Mouse (Mus musculus): ENCODE data around the gene Ldb3.

GRCm38 (mm10) chr14:34515860-34516259 lies 72.6 kb downstream of the Ldb3 start:
- TF ChIP-seq CTCF (IDR thresholded peaks at IDR 0.05; ENCODE audit: extremely low read depth, insufficient read depth, low read length), result no peak
- no peak for TF ChIP-seq POLR2A (IDR thresholded peaks at IDR 0.05; ENCODE audit: extremely low read depth, insufficient read depth, low read length)

Measured in cortical plate, adult 2 months (tissue).